Mouse (Mus musculus): ENCODE data around the gene Gm21721. TPM values are rescaled to one million over a fixed set of nuclear protein-coding genes. Genes with fewer than 3 reads are reported as not detected.

Gm21721 gene
- total RNA-seq (2023) = not detected in 2 replicates

GRCm38 (mm10) chrY:9202090-9202489 is at the start of gene Gm21721:
Gene Gm21721 (minus strand): TSS chrY:9202190.

Other genes starting within 250 kb of the Gm21721 start
- not detected in 2 replicates for gene Gm21292, start 68.3 kb downstream of the Gm21721 start, total RNA-seq (2023)
- not detected in 2 replicates for gene Gm21812, start 145.0 kb upstream of the Gm21721 start, total RNA-seq (2023)
- gene Gm21874, start 214.0 kb upstream of the Gm21721 start, total RNA-seq (2023) = not detected in 2 replicates